Mouse (Mus musculus) lung, postnatal 4 days (tissue): Measurements from ENCODE around the gene Havcr2.
A peak's percentile ranks its signal among the peaks of the same experiment; 100 is the strongest.
"Not testable (repeated sequence)": the region's sequence is repeated elsewhere in the genome, so short reads cannot be mapped to it uniquely, and the experiment has no call there.

Source experiments
- DNase-seq, 2 experiments: peaks; one replicate each; pipeline ENCODE4 v3.0.0; 2021

Gene Havcr2

GRCm38 (mm10) chr11:46454453-46455045 lies at the start of gene Havcr2:
Havcr2 (plus strand) TSS chr11:46454935.
- peak in 1 of 2 experiments; percentile 15 for DNase-seq

GRCm38 (mm10) chr11:46404986-46405385 lies 49.7 kb upstream of the Havcr2 start:
- DNase-seq, result no peak

- DNase-seq, result no peak
These were observed 48.0 kb upstream of the Havcr2 start for GRCm38 (mm10) chr11:46406721-46407120.

DNA sequence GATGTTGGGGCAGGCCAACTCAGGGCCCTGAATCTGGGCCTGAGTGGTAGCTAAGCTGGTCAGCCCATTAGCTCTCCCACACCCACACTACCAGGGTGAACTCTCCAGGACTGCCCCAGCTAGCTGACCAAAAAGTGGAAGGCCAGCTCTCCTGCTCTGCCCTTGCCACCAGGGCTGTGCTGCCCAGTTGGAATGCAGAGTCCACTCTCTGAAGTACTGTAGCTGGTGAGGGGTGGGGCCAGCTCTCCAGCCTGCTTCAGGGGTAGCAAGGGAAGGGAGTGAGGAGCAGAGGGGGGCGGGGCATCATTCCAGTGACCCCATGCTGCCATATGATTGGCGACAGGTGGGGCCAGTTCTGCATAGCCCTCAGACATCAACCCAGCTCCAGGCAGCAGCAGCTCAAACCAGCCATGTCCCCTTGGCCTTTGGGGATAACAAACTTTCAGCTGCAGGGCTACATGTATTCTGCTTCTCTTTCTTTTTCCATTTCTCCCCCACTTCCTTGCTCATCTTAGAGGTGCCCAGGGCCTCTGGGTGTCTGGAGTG lies 44.6 kb upstream of the Havcr2 start:
- DNase-seq, result no peak

- no peak for DNase-seq
These were observed 36.3 kb upstream of the Havcr2 start for GRCm38 (mm10) chr11:46418438-46418837.

DNA sequence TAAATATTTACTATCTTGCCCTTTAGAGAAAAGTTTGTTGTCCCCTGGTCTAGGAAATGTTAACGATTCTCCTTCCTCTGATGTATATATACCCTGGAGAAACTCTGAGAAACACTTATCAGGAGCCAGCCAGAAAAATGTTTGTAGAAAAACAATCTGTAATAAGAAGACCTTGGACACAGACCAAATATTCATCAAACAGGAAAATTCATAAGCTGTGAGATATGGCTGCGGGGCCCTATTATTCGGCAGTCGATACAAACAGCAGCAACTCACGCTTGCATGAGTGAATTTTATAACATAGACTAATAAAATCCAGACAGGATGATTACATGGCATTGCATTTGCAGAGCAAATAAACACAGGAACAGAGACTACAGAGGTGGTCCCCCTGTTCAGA lies 35.9 kb upstream of the Havcr2 start:
- no peak for DNase-seq

DNA sequence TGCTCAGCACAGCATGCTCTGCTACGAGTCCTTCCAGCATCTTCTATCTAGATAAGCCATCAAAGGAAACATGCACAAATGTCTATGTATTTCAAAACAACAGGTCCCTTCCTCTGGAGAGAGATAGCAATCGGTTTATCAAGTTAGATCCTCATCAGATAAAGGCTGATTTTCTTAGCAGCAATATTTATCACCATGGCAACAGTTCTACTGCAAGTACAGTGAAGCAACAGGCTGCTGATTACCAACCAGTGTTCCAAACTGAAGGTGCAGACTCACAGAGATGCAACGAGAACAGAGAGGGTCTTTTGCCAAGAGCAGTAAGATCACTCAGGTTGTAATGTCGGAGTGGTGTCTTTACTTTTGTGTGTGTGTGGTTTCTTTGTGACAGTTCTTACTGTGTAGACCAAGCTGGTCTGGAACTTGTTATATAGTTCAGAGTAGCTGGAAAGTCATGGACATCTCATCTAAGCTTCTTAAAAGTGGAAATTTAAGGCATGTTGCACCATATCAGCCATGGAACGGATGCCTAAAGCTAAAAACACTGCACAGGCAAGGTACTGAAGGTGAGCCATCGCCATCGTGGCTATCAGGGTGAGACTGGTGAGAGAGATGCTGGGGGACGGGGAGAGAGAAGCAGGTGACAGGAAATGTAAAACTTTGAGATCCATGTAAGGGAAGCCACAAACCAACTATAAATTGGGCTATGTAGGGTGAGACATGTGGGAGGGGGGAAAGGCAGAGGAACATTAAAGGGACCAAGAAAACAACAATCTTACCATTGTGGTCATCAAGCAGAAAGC lies 33.4 kb upstream of the Havcr2 start:
- no peak for DNase-seq

- DNase-seq, result not testable (repeated sequence)
These were observed 26.6 kb upstream of the Havcr2 start for GRCm38 (mm10) chr11:46428131-46428530.

DNA sequence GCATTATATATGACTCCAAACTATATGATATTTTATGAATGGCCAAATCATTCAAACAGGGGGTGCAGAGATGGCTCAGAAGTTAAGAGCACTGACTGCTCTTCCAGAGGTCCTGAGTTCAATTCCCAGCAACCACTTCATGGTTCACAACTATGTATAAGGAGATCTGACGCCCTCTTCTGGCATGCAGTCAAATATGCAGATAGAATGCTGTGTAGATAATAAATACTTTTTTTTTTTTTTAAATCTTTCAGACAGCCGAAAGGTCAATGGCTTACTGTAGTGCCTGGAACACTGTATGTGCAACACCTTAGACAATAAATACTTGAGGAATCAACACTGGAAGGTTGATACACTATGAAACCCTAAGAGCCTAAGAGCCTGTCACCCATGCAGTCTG lies 24.6 kb upstream of the Havcr2 start:
- DNase-seq, result no peak

- DNase-seq, result peak; percentile 26 to 79
These were observed 23.6 kb upstream of the Havcr2 start for GRCm38 (mm10) chr11:46431129-46431528.

- no peak for DNase-seq
These were observed 19.4 kb upstream of the Havcr2 start for GRCm38 (mm10) chr11:46435363-46435762.

DNA sequence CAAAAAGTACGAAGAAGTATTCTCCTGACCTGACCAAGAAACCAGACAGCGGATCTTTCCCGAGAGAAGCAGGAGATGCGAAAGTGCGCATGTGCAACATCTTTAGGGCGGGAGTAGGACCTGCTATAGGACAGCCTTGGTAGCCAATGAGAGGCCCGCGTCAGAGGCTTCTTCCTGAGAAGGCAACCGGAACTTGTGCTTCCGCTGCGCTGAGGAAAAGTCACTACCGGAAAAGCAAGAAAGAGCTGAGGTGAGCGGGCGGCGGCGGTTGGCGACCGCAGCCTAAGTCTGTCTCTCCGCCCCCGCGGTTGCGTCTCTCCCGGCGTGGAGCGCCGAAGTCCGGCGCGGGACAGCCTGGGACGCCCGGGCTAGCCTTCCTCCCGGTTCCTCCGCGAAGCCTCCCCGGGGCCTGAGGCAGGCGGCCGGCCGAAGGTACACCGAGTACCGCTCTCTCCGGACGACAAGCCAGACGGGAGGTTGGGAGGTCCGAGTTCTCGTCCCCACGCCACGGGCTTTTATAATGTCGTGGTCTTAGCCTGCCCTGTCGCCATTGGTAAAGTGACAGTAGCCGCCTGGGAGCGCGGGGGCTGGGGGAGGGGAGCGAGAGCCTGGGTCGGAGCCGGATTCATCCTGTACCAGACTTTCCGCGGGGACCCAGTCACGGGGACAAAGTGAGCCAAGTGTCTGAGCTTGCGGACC lies 17.8 kb upstream of the Havcr2 start, which contains the start of gene Med7:
Gene Med7, plus strand, starts transcription at position 166 of the 699 bp plus-strand sequence.
- DNase-seq, result peak; percentile 94 to 96

- no peak for DNase-seq
These were observed 17.2 kb upstream of the Havcr2 start for GRCm38 (mm10) chr11:46437459-46438000.

- no peak for DNase-seq
These were observed 15.7 kb upstream of the Havcr2 start for GRCm38 (mm10) chr11:46439005-46439543.

DNA sequence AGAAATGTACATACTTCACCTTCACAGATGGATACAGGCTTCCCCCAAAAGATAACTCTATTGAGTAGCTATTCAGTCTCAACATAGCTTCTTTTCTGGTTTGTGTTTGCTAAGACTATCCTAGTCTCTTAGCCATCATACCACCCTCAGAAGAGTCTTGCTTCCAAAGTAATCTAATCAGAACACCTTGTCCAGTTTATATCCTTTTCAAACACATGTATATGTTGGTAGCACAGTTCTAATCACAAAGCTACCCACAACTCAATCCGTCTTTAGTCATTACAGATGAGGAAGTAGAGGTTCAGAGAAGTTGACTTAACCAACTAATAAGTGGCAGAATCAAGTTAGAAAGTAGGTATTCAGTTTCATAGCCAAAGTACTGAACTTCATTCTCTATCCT lies 13.0 kb upstream of the Havcr2 start:
- DNase-seq, result no peak

DNA sequence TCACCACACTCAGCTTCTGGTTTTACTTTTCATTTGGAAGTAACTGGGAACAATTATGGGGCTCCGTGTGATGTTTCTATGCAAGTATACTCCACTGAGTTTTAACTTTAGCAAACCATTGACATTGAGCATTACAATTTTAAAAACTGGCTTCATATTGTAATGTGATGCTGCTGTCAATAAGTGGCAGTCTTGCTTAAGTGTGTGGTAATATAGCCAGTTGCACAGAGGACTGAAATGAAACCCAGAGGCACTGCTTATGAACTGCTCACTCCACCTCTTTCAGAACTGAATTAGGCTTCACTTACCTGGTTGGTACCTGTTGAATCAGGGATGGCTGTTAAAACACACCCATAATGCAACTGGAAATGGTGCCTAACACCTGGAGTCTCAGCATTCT lies 11.6 kb upstream of the Havcr2 start:
- no peak for DNase-seq

DNA sequence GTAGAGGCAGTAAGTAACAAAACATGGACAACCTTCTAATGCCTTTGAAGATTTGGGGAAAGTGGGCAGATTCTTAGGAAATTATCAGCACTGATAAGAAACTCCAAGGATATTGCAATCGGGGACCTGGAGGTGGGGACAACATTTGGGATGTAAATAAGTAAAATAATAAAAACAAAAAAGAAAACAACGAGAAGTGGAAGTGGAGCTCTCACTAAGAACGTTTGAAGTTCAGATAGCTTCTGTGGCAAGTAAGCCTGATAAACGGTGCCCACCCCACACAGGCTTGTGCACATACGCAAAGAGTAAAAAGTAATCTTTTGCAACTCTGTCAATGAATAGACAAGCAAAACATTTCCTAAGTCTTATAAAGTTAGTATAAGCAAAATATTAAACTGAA lies 10.8 kb upstream of the Havcr2 start:
- DNase-seq, result no peak

DNA sequence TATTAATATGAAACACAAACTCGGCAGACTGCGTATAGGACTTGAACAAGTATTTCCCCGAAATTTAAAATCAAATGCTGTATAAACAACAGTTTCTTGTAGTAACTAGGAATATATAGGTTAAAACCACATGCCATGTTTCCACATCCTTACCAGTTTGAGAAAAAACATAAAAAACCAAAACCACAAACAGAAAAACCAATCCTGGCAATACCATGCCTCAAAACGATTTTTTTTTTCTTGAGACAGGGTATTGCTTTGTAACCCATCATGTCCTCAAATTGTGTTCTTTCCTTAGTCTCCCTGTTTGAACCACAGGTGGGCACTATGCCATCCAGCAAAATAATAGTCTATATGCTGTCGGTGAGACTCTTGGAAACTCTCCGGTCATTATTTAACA lies 8.6 kb upstream of the Havcr2 start:
- DNase-seq, result no peak

DNA sequence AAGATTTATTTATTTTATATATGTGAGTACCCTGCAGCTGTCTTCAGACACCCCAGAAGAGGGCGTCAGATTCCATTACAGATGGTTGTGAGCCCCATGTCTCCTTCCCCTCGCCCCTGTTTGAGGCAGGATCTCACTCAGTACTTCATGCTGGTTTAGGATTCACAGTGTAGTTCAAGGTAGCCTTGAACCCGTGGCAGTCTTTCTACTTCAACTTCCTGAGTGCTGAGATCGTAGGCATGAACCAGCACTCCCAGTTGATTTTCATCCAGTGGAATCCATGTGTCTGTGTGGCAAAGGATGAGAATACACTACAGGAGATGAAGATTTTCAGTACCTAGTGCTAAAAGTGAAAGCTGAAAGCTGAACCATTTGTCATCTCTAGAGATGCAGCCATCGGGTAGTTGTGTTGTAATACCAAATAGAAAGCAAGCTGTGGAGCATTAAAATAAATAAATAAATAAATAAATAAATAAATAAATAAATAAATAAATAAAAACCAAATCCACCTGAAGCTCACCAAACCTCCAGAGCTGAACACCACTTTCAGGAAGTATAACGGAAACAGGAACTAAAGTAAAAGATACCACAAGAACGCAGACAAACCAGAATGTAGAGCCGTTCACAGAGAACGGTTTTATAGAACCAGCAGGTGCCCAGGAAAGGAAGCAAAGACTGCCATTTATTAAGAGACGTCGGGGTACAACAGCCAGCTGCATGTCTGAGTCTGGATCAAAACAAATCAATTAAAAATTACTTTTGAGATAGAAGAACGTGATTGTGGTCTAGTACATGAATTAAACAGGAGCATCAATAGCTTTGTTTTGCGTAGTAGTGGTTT lies 6.9 kb upstream of the Havcr2 start:
- no peak for DNase-seq

DNA sequence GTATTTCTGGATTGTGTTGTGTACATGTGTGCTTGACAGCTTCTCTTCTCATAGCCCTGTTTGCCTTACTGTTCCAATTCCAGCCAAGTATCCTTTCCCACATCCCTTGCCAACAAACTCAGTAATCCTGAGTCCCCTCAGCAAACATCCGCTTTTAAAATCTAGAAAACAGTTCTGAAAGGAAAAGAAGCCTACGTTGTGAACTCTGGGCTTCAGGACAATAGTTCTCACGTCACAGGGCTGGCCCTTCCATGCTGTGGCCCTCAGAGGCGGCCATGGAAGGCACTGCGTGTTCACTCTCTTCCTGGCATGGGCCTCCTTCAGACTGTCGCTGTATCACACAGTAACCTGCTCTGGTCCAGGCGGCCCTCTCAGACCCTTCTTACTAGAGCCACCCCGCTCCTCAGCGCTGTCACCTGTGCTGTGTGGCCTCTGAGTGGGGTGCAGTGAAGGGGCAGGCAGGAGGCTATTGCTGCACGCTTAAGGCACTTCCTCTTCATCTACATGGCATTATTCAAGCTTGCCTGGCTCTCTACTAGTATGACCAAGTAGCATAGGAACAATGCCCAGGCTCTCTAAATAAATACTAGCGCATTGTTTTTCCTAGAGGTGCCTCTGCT lies 5.2 kb upstream of the Havcr2 start:
- DNase-seq, result no peak

- no peak for DNase-seq
These were observed 5.2 kb downstream of the Havcr2 start for GRCm38 (mm10) chr11:46459960-46460359.

DNA sequence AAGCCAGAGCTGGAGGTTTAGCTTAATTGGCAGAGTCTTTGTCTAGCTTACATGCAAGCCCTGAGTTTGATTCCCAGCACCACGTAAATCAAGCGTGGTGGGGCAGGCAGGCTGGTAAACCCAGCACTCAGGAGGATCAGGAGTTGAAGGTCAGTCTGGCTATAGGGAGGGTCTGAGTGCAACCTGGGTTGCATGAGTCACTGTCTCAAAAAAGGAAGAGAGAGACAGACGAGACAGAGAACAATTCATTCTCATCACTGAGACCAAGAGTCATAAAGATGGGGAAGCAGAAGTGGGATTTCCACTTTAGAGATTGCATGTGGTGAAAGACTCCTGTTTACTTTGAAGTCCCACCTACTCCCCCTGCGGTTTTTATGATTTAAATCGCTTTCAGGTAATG lies 6.6 kb downstream of the Havcr2 start:
- DNase-seq, result no peak
